Comparison of ENCODE assay signal across 12 mouse cellular contexts in genomic region chr2:17880800-17881717, GRCm38 (mm10).
DNase-seq lines count a peak whose midpoint lies in the region; ATAC-seq lines count a peak whose summit lies in the region.
"Had no signal": no experiment of that assay in that cellular context is flagged by ENCODE, and none has a peak within 500 bp of the region (broad histone marks: within the 10 kb centered on the region; RNA-seq: fewer than 3 reads in every experiment).

No protein-coding gene starts in this region.

- ATAC-seq in heart, embryonic 13.5 days (ENCODE audit: extremely low read depth, insufficient number of reproducible peaks, low FRiP score, low TSS enrichment), result no peak
- no peak for ATAC-seq in heart, embryonic 11.5 days (replicated peaks; ENCODE audit: insufficient number of reproducible peaks, low FRiP score, low TSS enrichment)
- peak; percentile 49; the same call in 1 of the 2 replicates for ATAC-seq in forebrain, embryonic 12.5 days (ENCODE audit: low FRiP score)
- peak; percentile 71 for ATAC-seq in lung, embryonic 16.5 days (ENCODE audit: low read depth)

- no peak overlapping the region for H3K9ac ChIP-seq in heart, embryonic 13.5 days
- H3K9ac ChIP-seq in heart, embryonic 11.5 days (ENCODE audit: low read depth, low read length), result no peak overlapping the region
- H3K9ac ChIP-seq in forebrain, embryonic 12.5 days, result no peak overlapping the region
- H3K9ac ChIP-seq in lung, embryonic 16.5 days (ENCODE audit: low read length), result no peak overlapping the region
- H3K9ac ChIP-seq: embryonic facial prominence, embryonic 12.5 days; neural tube, embryonic 12.5 days had no signal

- peaks cover 11% of the 10 kb centered on the region for H3K4me1 ChIP-seq in heart, embryonic 13.5 days
- H3K4me1 ChIP-seq in heart, embryonic 11.5 days (ENCODE audit: control insufficient read depth, insufficient read depth, low read length), result no peaks in the 10 kb centered on the region
- H3K4me1 ChIP-seq in forebrain, embryonic 12.5 days, result peaks cover 11% of the 10 kb centered on the region
- H3K4me1 ChIP-seq in lung, embryonic 16.5 days (replicated peaks; ENCODE audit: control insufficient read depth, insufficient read depth, low read length), result 0 out of 2 replicates have a peak, but pooled peaks cover 5% of the 10 kb centered on the region

- peak overlapping the region; percentile 58 for H3K27ac ChIP-seq in heart, embryonic 13.5 days (replicated peaks)
- H3K27ac ChIP-seq in heart, embryonic 11.5 days (ENCODE audit: low read depth, low read length), result no peak overlapping the region
- H3K27ac ChIP-seq in forebrain, embryonic 12.5 days, result peak overlapping the region; percentile 9
- H3K27ac ChIP-seq in lung, embryonic 16.5 days (ENCODE audit: low read length), result peak overlapping the region; percentile 50
- H3K27ac ChIP-seq: embryonic facial prominence, embryonic 12.5 days; neural tube, embryonic 12.5 days had no signal

- H3K4me2 ChIP-seq in heart, embryonic 13.5 days, result no peak overlapping the region
- H3K4me2 ChIP-seq in heart, embryonic 11.5 days, result no peak overlapping the region
- H3K4me2 ChIP-seq in forebrain, embryonic 12.5 days, result no peak overlapping the region
- no peak overlapping the region for H3K4me2 ChIP-seq in lung, embryonic 16.5 days (ENCODE audit: low read depth, low read length)
- H3K4me2 ChIP-seq: embryonic facial prominence, embryonic 12.5 days; neural tube, embryonic 12.5 days had no signal

- H3K9me3 ChIP-seq in heart, embryonic 13.5 days, result 0 out of 2 replicates have a peak, but pooled peaks cover 3% of the 10 kb centered on the region
- H3K9me3 ChIP-seq in heart, embryonic 11.5 days (replicated peaks; ENCODE audit: control insufficient read depth, low read length), result no peaks in the 10 kb centered on the region
- no peaks in the 10 kb centered on the region for H3K9me3 ChIP-seq in forebrain, embryonic 12.5 days
- no peaks in the 10 kb centered on the region for H3K9me3 ChIP-seq in lung, embryonic 16.5 days (ENCODE audit: control insufficient read depth, low read length)
- H3K9me3 ChIP-seq: embryonic facial prominence, embryonic 12.5 days; neural tube, embryonic 12.5 days had no signal

- no peak overlapping the region for H3K4me3 ChIP-seq in heart, embryonic 13.5 days
- no peak overlapping the region for H3K4me3 ChIP-seq in heart, embryonic 11.5 days (ENCODE audit: low read depth, low read length)
- H3K4me3 ChIP-seq in forebrain, embryonic 12.5 days (replicated peaks), result no peak overlapping the region
- H3K4me3 ChIP-seq in lung, embryonic 16.5 days (ENCODE audit: low read length), result no peak overlapping the region
- H3K4me3 ChIP-seq: embryonic facial prominence, embryonic 12.5 days; neural tube, embryonic 12.5 days had no signal

- H3K27me3 ChIP-seq in heart, embryonic 13.5 days (replicated peaks), result no peaks in the 10 kb centered on the region
- H3K27me3 ChIP-seq in heart, embryonic 11.5 days (ENCODE audit: control insufficient read depth, insufficient read depth, low read length), result no peaks in the 10 kb centered on the region
- H3K27me3 ChIP-seq in forebrain, embryonic 12.5 days, result 0 out of 2 replicates have a peak, but pooled peaks cover 2% of the 10 kb centered on the region
- no peaks in the 10 kb centered on the region for H3K27me3 ChIP-seq in lung, embryonic 16.5 days (ENCODE audit: control insufficient read depth, insufficient read depth, low read depth, low read length)
- H3K27me3 ChIP-seq: embryonic facial prominence, embryonic 12.5 days; neural tube, embryonic 12.5 days had no signal

- peak; percentile 82 for DNase-seq in R1 (ENCODE audit: low read depth, low spot score)
- DNase-seq in spleen, postnatal 14 days (ENCODE audit: low spot score in 2 of 2), result no peak
- no peak for DNase-seq in right cerebral cortex, postnatal 14 days
- no peak for DNase-seq in layer of hippocampus, adult 11-12 months (ENCODE audit: low spot score)
- DNase-seq: kidney, adult 18-20 months; liver had no signal

- 39% methylated on average over 11 of the region's 11 CpGs for whole genome bisulfite sequencing in heart, embryonic 13.5 days
- 57% methylated on average over 11 of the region's 11 CpGs for WGBS in heart, embryonic 11.5 days (ENCODE audit: insufficient replicate concordance)
- 23% methylated on average over 11 of the region's 11 CpGs for WGBS in forebrain, embryonic 12.5 days
- WGBS in lung, embryonic 16.5 days, result 39% methylated on average over 11 of the region's 11 CpGs

- no peaks in the 10 kb centered on the region for H3K36me3 ChIP-seq in heart, embryonic 13.5 days
- no peaks in the 10 kb centered on the region for H3K36me3 ChIP-seq in heart, embryonic 11.5 days (ENCODE audit: control insufficient read depth, insufficient read depth, low read length)
- H3K36me3 ChIP-seq in forebrain, embryonic 12.5 days (replicated peaks), result no peaks in the 10 kb centered on the region
- no peaks in the 10 kb centered on the region for H3K36me3 ChIP-seq in lung, embryonic 16.5 days (ENCODE audit: control insufficient read depth, insufficient read depth, low read length)
- H3K36me3 ChIP-seq: embryonic facial prominence, embryonic 12.5 days; neural tube, embryonic 12.5 days had no signal

Comparison
In these comparisons a context has a peak if more than half of its experiments do, and no peak if none do; other contexts are left out.
1. ATAC-seq: peak in forebrain, embryonic 12.5 days (single experiment) and lung, embryonic 16.5 days (single experiment); none in heart, embryonic 13.5 days (single experiment) and heart, embryonic 11.5 days (single experiment).